Mouse (Mus musculus): ENCODE measurements around the gene Arhgef28. TPM values are rescaled to one million over a fixed set of nuclear protein-coding genes. Genes with fewer than 3 reads are reported as not detected.

Arhgef28 gene
- polyA plus RNA-seq, 1 experiment from 2014 or later = 9.4 TPM

GRCm38 (mm10) chr13:97941909-97942680 is 264.1 kb downstream of the Arhgef28 start:
- Histone ChIP-seq H3K9ac (ENCODE audit: low read depth, low read length) (no peak overlapping the region), H3K4me3 (ENCODE audit: low read depth, low read length) (no peak overlapping the region), H3K9me3 (ENCODE audit: control insufficient read depth, low read length) (no peaks in the 10 kb centered on the region), H3K4me1 (ENCODE audit: control insufficient read depth, insufficient read depth, low read length) (peaks cover 16% of the 10 kb centered on the region), H3K27ac (replicated peaks; ENCODE audit: low read depth, low read length) (peak overlapping the region; percentile 40; the same call in 1 of the 2 replicates), H3K36me3 (ENCODE audit: control insufficient read depth, insufficient read depth, low read length) (no peaks in the 10 kb centered on the region; the same call in 1 of the 2 replicates), H3K4me2 (ENCODE audit: low read depth, low read length) (no peak overlapping the region), H3K27me3 (replicated peaks; ENCODE audit: control insufficient read depth, insufficient read depth, low read length) (no peaks in the 10 kb centered on the region)
- DNase-seq (ENCODE audit: low spot score) (no peak), ATAC-seq (ENCODE audit: low read depth) (no peak)
- 76% methylated on average over 13 of the region's 13 CpGs for WGBS

- peak; percentile 48; the same call in 1 of the 2 replicates for ATAC-seq (ENCODE audit: low read depth)
- 11% methylated on average over 6 of the region's 6 CpGs for WGBS
- Histone ChIP-seq H3K4me3 (ENCODE audit: low read depth, low read length) (no peak overlapping the region), H3K4me2 (ENCODE audit: low read depth, low read length) (no peak overlapping the region), H3K9ac (ENCODE audit: low read depth, low read length) (no peak overlapping the region), H3K4me1 (ENCODE audit: control insufficient read depth, insufficient read depth, low read length) (peaks cover 16% of the 10 kb centered on the region), H3K27me3 (replicated peaks; ENCODE audit: control insufficient read depth, insufficient read depth, low read length) (no peaks in the 10 kb centered on the region), H3K36me3 (ENCODE audit: control insufficient read depth, insufficient read depth, low read length) (no peaks in the 10 kb centered on the region; the same call in 1 of the 2 replicates), H3K9me3 (ENCODE audit: control insufficient read depth, low read length) (no peaks in the 10 kb centered on the region), H3K27ac (replicated peaks; ENCODE audit: low read depth, low read length) (0 out of 2 replicates have a peak overlapping the region, but pooled peaks have one; percentile 18)
- peak; percentile 52 for DNase-seq (ENCODE audit: low spot score)
These were observed 265.1 kb downstream of the Arhgef28 start for GRCm38 (mm10) chr13:97941099-97941498.

- no peak for DNase-seq (ENCODE audit: low spot score)
- ATAC-seq (ENCODE audit: low read depth) = no peak
- peaks cover 16% of the 10 kb centered on the region for H3K4me1 ChIP-seq (ENCODE audit: control insufficient read depth, insufficient read depth, low read length)
- no peak overlapping the region for H3K9ac ChIP-seq (ENCODE audit: low read depth, low read length)
- H3K4me3 ChIP-seq (ENCODE audit: low read depth, low read length) = no peak overlapping the region
- no peaks in the 10 kb centered on the region for H3K9me3 ChIP-seq (ENCODE audit: control insufficient read depth, low read length)
- no peaks in the 10 kb centered on the region for H3K27me3 ChIP-seq (replicated peaks; ENCODE audit: control insufficient read depth, insufficient read depth, low read length)
- no peak overlapping the region for H3K27ac ChIP-seq (replicated peaks; ENCODE audit: low read depth, low read length)
- H3K4me2 ChIP-seq (ENCODE audit: low read depth, low read length) = no peak overlapping the region
- H3K36me3 ChIP-seq (ENCODE audit: control insufficient read depth, insufficient read depth, low read length) = no peaks in the 10 kb centered on the region
- 53% methylated on average over 15 of the region's 15 CpGs for WGBS
These were observed 266.6 kb downstream of the Arhgef28 start for GRCm38 (mm10) chr13:97939433-97940160.

GRCm38 (mm10) chr13:97938596-97939297 is 267.5 kb downstream of the Arhgef28 start:
- 30% methylated on average over 18 of the region's 18 CpGs for WGBS
- H3K27me3 ChIP-seq (replicated peaks; ENCODE audit: control insufficient read depth, insufficient read depth, low read length) = no peaks in the 10 kb centered on the region
- no peaks in the 10 kb centered on the region for H3K36me3 ChIP-seq (ENCODE audit: control insufficient read depth, insufficient read depth, low read length)
- DNase-seq (ENCODE audit: low spot score) = peak; percentile 84
- ATAC-seq (ENCODE audit: low read depth) = peak; percentile 69
- H3K4me2 ChIP-seq (ENCODE audit: low read depth, low read length) = no peak overlapping the region
- peaks cover 16% of the 10 kb centered on the region for H3K4me1 ChIP-seq (ENCODE audit: control insufficient read depth, insufficient read depth, low read length)
- no peak overlapping the region for H3K4me3 ChIP-seq (ENCODE audit: low read depth, low read length)
- H3K9ac ChIP-seq (ENCODE audit: low read depth, low read length) = no peak overlapping the region
- H3K27ac ChIP-seq (replicated peaks; ENCODE audit: low read depth, low read length) = no peak overlapping the region
- H3K9me3 ChIP-seq (ENCODE audit: control insufficient read depth, low read length) = no peaks in the 10 kb centered on the region

- Histone ChIP-seq H3K9me3 (ENCODE audit: control insufficient read depth, low read length) (no peaks in the 10 kb centered on the region), H3K4me2 (ENCODE audit: low read depth, low read length) (no peak overlapping the region), H3K36me3 (ENCODE audit: control insufficient read depth, insufficient read depth, low read length) (no peaks in the 10 kb centered on the region), H3K27me3 (replicated peaks; ENCODE audit: control insufficient read depth, insufficient read depth, low read length) (no peaks in the 10 kb centered on the region), H3K4me3 (ENCODE audit: low read depth, low read length) (no peak overlapping the region), H3K9ac (ENCODE audit: low read depth, low read length) (no peak overlapping the region), H3K4me1 (ENCODE audit: control insufficient read depth, insufficient read depth, low read length) (peaks cover 16% of the 10 kb centered on the region), H3K27ac (replicated peaks; ENCODE audit: low read depth, low read length) (no peak overlapping the region)
- no peak for ATAC-seq (ENCODE audit: low read depth)
- DNase-seq (ENCODE audit: low spot score) = peak; percentile 79
- WGBS = 16% methylated on average over 7 of the region's 7 CpGs
These were observed 268.3 kb downstream of the Arhgef28 start for GRCm38 (mm10) chr13:97937919-97938318.

- Histone ChIP-seq H3K9me3 (ENCODE audit: control insufficient read depth, low read length) (no peaks in the 10 kb centered on the region), H3K27ac (replicated peaks; ENCODE audit: low read depth, low read length) (peak overlapping the region; percentile 2; the same call in 1 of the 2 replicates), H3K4me2 (ENCODE audit: low read depth, low read length) (peak overlapping the region; percentile 23; the same call in 1 of the 2 replicates), H3K9ac (ENCODE audit: low read depth, low read length) (no peak overlapping the region), H3K27me3 (replicated peaks; ENCODE audit: control insufficient read depth, insufficient read depth, low read length) (no peaks in the 10 kb centered on the region), H3K4me3 (ENCODE audit: low read depth, low read length) (no peak overlapping the region), H3K4me1 (ENCODE audit: control insufficient read depth, insufficient read depth, low read length) (peaks cover 27% of the 10 kb centered on the region), H3K36me3 (ENCODE audit: control insufficient read depth, insufficient read depth, low read length) (0 out of 2 replicates have a peak, but pooled peaks cover 3% of the 10 kb centered on the region)
- ATAC-seq (ENCODE audit: low read depth) (no peak; the same call in 1 of the 2 replicates), DNase-seq (ENCODE audit: low spot score) (peak; percentile 66)
- 11% methylated on average over 8 of the region's 8 CpGs for WGBS
These were observed 278.1 kb downstream of the Arhgef28 start for GRCm38 (mm10) chr13:97928135-97928497.

- WGBS = 34% methylated on average over 14 of the region's 14 CpGs
- Histone ChIP-seq H3K9me3 (ENCODE audit: control insufficient read depth, low read length) (no peaks in the 10 kb centered on the region), H3K4me2 (ENCODE audit: low read depth, low read length) (peak overlapping the region; percentile 23), H3K36me3 (ENCODE audit: control insufficient read depth, insufficient read depth, low read length) (0 out of 2 replicates have a peak, but pooled peaks cover 3% of the 10 kb centered on the region), H3K4me1 (ENCODE audit: control insufficient read depth, insufficient read depth, low read length) (peaks cover 27% of the 10 kb centered on the region), H3K9ac (ENCODE audit: low read depth, low read length) (no peak overlapping the region), H3K4me3 (ENCODE audit: low read depth, low read length) (no peak overlapping the region), H3K27ac (replicated peaks; ENCODE audit: low read depth, low read length) (peak overlapping the region; percentile 2; the same call in 1 of the 2 replicates), H3K27me3 (replicated peaks; ENCODE audit: control insufficient read depth, insufficient read depth, low read length) (no peaks in the 10 kb centered on the region)
- ATAC-seq (ENCODE audit: low read depth) = peak; percentile 47; the same call in 1 of the 2 replicates
- DNase-seq (ENCODE audit: low spot score) = peak; percentile 77
These were observed 278.7 kb downstream of the Arhgef28 start for GRCm38 (mm10) chr13:97927376-97928134.

Data from embryonic facial prominence, embryonic 14.5 days (tissue).